Mouse (Mus musculus) small intestine, adult 2 months (tissue): ENCODE data around the gene Jup.

Experiments
- CTCF ChIP-seq: fragments of 200-500 bp; IDR thresholded peaks from 2 replicates; pipeline ENCODE4 v1.5.1; 2012; ENCODE audit warnings: low read depth, mild to moderate bottlenecking, control low read depth, inconsistent platforms, low read length, moderate library complexity, mixed read lengths; ENCODE audit not compliant: insufficient replicate concordance, insufficient read length; ENCODE audit errors: extremely low read depth
- POLR2A ChIP-seq: fragments of 200-500 bp; IDR thresholded peaks from 2 replicates; pipeline ENCODE4 v1.6.1; 2012; ENCODE audit warnings: low read depth, mild to moderate bottlenecking, control low read depth, inconsistent platforms, low read length, moderate library complexity

DNA sequence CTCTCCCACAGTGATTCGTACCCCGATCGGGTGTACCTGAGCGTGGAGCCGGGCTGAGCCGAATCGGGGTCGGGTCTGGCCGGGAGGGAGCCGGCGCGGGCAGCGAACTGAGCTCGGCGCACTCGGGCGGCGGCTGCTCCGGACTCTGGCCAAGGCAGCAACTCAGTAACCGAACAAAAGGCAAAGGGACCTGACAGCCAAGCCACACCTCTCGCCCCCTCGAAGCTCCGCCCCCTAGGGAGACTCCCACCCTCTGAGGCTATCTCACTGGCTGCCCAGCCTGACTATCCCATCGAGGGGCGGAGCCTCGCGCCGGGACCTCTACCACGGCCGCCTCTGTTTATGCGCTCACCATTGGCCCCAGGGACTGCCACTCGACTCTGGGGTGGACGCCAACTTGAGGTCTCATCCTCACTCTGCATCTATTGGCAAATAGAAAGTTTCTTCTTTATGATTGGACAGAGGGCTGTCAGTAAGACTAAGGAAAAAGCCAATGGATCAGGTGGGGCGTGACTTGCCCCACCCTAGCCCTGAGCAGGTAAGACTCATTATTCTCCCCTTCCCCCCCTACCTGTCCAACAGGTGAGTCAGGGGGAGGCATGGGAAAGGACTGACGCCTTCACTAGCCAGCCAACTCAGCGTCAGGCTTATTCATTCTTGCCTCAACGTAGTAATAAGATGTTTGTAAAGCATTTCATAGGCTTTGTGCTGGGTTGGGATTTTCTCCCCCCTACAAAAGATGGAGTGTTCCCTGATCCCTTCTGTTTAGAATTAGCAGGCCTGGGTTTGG is at the start of gene Jup:
- TF ChIP-seq POLR2A: peak; percentile 99
- TF ChIP-seq CTCF: no peak
